Mouse (Mus musculus) left cerebral cortex, postnatal 36 days (tissue): ENCODE measurements at regions not wholly inside any gene's neighbourhood (a gene's known extent, or its start where the extent isn't known, plus 50 kb on each side); places are given as distances from the start of the nearest gene placed in this dataset.

Experiments used
- DNase-seq, 2 experiments: peaks; one replicate each; pipeline ENCODE4 v3.0.0; 2021 to 2022; ENCODE audit warnings: low spot score in 2 of 2, mixed read lengths in 1 of 2
- intact Hi-C: fragments of 180-260 bp; cut with DNase I; formaldehyde crosslinking; loops from one replicate; pipeline ENCODE4 v1.15.1; 2025

DNA sequence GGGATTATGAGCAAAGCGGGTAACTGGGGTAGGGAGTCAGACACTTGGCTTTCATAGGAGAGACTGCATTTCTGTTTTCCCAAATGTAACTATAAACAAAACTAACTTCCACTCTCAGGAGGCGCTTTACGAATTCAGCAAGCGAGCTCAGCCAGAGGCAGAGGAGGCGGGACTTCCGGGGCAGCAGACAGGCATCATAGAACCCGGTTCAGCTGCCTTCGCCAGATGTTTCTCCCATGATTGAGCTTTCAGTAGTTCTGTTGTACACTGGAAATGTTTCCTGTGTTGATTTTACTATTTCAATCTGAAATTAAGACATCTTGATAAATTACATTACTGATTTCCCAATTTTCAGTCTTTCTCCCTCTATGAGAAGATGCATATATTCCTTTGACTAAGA is 92.9 kb downstream of the Zfp365 start:
- DNase-seq = no peak
- intact Hi-C loops = no loop called here

GRCm38 (mm10) chr10:67813901-67814300 is 98.6 kb downstream of the Zfp365 start:
- intact Hi-C loops = no loop called here
- no peak for DNase-seq

DNA sequence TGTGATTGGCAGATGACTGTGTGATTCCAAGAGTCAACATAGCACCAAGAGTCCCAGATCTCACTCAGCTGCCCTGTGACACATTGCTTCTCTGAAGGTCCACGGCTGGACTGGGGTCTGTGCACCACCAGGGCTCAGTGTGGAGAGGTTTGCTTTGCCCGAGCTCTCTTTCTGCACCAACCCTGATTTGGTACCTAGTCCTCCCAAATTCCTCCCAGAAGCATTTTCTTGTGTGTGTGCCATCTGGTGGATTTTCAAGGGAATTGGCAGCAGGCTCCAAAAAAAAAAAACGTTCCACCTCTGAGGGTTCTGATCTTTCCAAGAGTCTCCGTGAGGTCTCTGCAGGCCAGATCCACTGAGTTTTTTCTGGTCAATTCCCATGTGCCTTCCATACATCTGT is 107.3 kb downstream of the Zfp365 start:
- DNase-seq = peak in 1 of 2 experiments; percentile 12
- intact Hi-C loops = loop anchor here (5.0 kb wide), 1 partner anchor 488 kb away; no protein-coding TSS in a partner anchor

- intact Hi-C loops = loop anchor here (5.0 kb wide), 1 partner anchor 487 kb away; no protein-coding TSS in a partner anchor
- DNase-seq = no peak
Measured at GRCm38 (mm10) chr10:67804637-67805036, 107.8 kb downstream of the Zfp365 start.

DNA sequence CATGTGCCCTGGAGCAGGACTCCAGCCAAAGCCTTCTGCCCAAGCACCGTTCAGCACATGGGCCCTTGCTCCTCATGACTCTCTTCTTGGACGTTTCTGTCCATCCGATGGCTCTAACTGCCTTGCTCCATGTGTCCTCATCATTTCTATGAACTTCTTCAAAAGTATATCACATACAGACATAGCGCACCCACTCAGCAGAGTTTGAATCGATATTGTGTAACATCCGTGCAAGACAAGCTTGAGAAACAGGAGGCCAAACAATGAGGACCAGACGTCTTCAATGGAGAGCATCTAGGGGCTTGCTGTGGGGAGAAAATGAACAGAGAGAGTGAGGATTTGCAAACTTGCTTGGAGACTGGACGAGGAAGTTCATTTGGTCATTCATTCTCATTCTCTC is 110.3 kb downstream of the Zfp365 start:
- intact Hi-C loops = no loop called here
- no peak for DNase-seq

DNA sequence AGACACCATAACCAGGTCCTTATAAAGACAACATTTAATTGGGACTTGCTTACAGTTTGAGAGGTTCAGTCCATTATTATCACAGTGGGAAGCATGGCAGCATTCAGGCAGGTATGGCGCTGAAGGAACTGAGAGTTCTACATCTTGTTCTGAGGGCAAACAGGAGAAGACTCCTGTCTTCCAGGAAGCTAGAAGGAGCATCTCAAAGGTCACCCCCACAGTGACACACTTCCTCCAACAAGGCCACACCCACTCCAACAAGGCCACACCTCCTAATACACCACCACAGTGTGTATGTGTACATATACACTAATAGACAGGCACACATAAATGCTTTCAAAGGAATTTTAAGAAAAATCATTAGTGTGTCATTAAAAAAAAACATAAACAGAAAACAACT is 110.8 kb downstream of the Zfp365 start:
- DNase-seq = no peak
- intact Hi-C loops = no loop called here

GRCm38 (mm10) chr10:67798991-67799390 is 113.5 kb downstream of the Zfp365 start:
- intact Hi-C loops = no loop called here
- no peak for DNase-seq

DNA sequence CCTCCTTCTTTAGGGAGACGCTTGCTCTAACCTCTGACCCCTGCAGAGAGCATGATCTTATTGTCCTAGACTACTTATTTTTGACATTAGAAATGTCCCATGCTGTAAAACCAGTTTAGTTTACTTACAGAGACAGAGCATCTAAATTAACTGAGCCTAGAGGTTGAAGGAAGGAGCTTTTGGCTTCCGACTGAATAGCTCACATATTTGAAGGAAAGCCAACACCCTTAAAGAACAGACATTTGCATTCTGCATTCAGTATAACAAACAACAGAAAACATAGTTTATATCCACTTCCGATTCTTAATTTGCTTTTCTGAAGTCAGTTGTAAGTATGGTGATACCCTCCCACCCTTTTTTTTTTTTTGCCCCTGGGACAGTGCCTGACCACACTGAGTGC is 119.3 kb downstream of the Zfp365 start:
- DNase-seq = no peak
- intact Hi-C loops = no loop called here

- DNase-seq = no peak
- intact Hi-C loops = no loop called here
Measured at GRCm38 (mm10) chr10:67789651-67790050, 122.8 kb downstream of the Zfp365 start.

GRCm38 (mm10) chr10:67788116-67788515 is 124.3 kb downstream of the Zfp365 start:
- DNase-seq = no peak

GRCm38 (mm10) chr10:67785563-67785962 is 126.9 kb downstream of the Zfp365 start:
- intact Hi-C loops = no loop called here
- no peak for DNase-seq

More at GRCm38 (mm10) chr10:67788116-67788515, 124.3 kb downstream of the Zfp365 start:
- intact Hi-C loops = no loop called here

GRCm38 (mm10) chr10:67778341-67778740 is 134.1 kb downstream of the Zfp365 start:
- no peak for DNase-seq
- intact Hi-C loops = no loop called here

- DNase-seq = no peak
- intact Hi-C loops = no loop called here
Measured at GRCm38 (mm10) chr10:67777721-67778120, 134.7 kb downstream of the Zfp365 start.

- intact Hi-C loops = no loop called here
- no peak for DNase-seq
Measured at GRCm38 (mm10) chr10:67776851-67777250, 135.6 kb downstream of the Zfp365 start.

- DNase-seq = no peak
- intact Hi-C loops = no loop called here
Measured at GRCm38 (mm10) chr10:67771796-67772195, 140.7 kb downstream of the Zfp365 start.

DNA sequence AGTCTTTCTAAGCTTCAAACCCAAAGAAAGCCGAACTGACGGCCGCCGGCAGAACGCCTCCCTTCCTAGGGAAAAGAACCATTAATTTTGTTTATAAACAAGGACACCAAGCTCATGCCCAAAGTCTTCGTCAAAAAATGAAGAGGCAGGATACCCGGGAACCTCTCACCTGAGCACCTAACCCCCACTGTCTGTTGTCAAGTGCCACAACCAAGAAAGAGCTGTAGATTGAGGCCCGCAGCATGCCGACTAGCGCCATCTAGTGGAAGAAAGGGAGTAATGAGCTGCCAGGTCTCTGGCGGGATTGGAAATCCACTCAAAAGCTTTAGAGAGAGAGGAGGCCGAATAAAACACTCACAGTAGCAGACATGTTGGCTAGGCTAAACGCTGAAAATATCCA is 146.4 kb downstream of the Zfp365 start:
- intact Hi-C loops = no loop called here
- peak; percentile 26 to 29 for DNase-seq

GRCm38 (mm10) chr10:67760424-67760823 is 152.0 kb downstream of the Zfp365 start:
- intact Hi-C loops = no loop called here

DNA sequence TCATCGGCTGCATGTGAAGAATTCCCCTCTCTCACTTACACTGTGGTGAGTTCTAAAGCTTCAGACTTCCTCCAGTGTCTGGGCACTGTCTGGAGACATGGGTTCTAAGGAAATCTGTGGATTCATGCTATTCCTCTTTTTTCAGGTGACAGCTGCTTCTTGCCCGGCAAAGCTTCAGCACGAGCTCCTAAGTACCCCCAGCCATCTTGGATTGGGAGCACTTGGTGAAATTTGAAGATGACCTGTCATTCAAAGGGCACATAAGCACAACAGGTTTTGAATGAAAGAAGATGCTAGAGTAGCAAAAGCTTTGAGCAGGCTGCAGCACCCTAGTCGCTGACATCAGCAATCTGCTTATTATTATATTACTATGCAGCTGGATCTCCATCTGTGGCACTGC is 164.3 kb downstream of the Zfp365 start:
- intact Hi-C loops = no loop called here
- no peak for DNase-seq

More at GRCm38 (mm10) chr10:67760424-67760823, 152.0 kb downstream of the Zfp365 start:
- DNase-seq = no peak

DNA sequence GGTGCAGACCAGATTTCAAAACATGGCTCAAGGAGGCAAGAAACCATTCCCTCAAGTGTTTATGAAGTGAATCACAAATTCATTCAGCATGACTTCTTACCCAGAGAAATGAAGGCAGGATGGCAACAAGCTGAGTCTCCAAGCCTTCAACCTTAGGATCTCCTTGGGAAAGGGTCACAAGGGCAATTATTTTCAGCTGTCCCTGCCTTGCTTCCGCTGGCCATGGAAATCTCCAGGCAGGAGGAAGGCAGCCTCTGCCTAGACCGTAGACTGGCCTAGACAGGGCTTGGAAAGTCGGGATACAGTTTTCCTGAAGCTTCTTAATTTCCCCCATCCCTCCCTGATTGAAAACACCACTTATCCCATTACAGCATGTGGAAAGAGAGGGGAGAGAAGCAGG is 165.0 kb downstream of the Zfp365 start:
- DNase-seq = no peak
- intact Hi-C loops = no loop called here

DNA sequence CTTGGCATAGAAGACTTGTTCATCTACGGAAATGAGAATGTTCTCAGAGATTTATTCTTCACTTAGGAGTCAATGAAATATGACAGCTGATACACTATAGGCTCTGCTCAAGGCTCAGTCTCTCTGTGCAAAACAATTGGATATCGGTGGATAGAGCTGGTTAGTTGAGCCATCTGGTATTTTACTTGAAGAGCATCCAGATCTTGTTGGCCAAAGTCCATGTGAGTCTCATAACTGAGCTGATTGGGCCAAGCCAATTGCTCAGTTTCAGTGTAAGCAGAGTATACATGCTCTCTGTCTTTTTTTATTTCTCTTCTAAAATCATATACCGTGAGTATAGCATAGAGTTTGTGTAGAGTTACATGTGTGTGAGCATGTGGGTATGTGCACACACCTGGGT is 166.3 kb downstream of the Zfp365 start:
- intact Hi-C loops = no loop called here
- DNase-seq = no peak

DNA sequence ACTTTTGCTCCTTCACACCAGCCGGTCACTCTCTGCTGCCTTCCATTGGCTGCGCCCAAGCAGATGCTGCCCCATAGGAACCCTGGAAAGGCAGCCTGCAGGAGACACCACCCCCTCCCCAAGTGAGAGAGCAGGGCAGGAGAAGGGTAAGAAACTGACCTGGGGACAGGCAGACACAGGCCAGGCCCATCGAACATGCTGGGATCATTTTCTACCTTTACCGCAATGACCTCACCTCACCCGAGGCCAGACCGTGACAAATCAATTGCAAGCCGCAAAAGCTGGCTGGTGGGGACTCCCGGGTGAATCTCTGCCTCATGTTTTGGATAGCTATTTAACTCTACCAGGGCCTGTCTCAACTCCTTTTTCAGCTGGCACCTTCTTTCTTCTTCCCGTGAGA is 168.9 kb downstream of the Zfp365 start:
- no peak for DNase-seq
- intact Hi-C loops = no loop called here

DNA sequence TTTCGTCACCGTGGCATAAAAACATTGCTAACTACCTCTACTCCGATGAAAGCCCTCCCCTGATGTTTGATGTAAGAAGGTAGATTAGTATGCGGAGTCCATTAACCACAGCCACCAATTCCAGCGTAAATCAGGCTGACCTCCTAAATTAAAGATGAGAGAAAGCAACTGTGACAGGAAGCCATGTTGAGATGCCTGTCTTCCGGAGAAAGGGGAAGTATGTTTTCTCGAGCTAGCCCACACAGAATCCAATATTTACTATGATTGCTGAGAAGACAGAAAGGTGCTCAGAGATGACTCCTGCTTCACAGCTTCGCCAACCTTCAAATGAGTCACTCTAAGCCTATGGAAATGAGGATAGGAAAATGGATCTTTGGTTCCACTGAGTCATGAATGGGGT is 169.6 kb downstream of the Zfp365 start:
- no peak for DNase-seq
- intact Hi-C loops = no loop called here
